Mouse (Mus musculus) brain, embryonic 14.5 days (tissue): ENCODE measurements around the gene Rnls.

Experiments used
- CTCF ChIP-seq: fragments of 200-500 bp; IDR thresholded peaks from 2 replicates; pipeline ENCODE4 v1.5.1; 2012; ENCODE audit warnings: inconsistent platforms, mild to moderate bottlenecking, moderate library complexity, borderline replicate concordance; ENCODE audit not compliant: insufficient read depth, insufficient read length; ENCODE audit errors: extremely low read depth
- POLR2A ChIP-seq: fragments of 200-500 bp; IDR thresholded peaks from 2 replicates; pipeline ENCODE4 v1.6.1; 2012; ENCODE audit warnings: mild to moderate bottlenecking, inconsistent platforms, borderline replicate concordance; ENCODE audit not compliant: poor library complexity, insufficient read depth, insufficient read length, severe bottlenecking; ENCODE audit errors: extremely low read depth

GRCm38 (mm10) chr19:33158234-33158633 is 233.9 kb downstream of the Rnls start:
- no peak for TF ChIP-seq CTCF
- no peak for TF ChIP-seq POLR2A
